Mouse (Mus musculus) right cerebral cortex, adult 2 months (tissue): ENCODE measurements around the gene Eif2b3.
A peak's percentile ranks its signal among the peaks of the same experiment; 100 is the strongest.

ENCODE experiments used
- DNase-seq, 2 experiments: peaks; one replicate each; pipeline ENCODE4 v3.0.0; 2021 to 2022; ENCODE audit warnings: low spot score in 2 of 2

Eif2b3 gene

GRCm38 (mm10) chr4:117019206-117020134 is at the start of gene Eif2b3:
Eif2b3 (plus strand) TSS chr4:117019402.
- DNase-seq = peak; percentile 93 to 94

- no peak for DNase-seq
Observed at GRCm38 (mm10) chr4:116976503-116976902, 42.7 kb upstream of the Eif2b3 start.

- no peak for DNase-seq
Observed at GRCm38 (mm10) chr4:116985681-116986080, 33.5 kb upstream of the Eif2b3 start.

DNA sequence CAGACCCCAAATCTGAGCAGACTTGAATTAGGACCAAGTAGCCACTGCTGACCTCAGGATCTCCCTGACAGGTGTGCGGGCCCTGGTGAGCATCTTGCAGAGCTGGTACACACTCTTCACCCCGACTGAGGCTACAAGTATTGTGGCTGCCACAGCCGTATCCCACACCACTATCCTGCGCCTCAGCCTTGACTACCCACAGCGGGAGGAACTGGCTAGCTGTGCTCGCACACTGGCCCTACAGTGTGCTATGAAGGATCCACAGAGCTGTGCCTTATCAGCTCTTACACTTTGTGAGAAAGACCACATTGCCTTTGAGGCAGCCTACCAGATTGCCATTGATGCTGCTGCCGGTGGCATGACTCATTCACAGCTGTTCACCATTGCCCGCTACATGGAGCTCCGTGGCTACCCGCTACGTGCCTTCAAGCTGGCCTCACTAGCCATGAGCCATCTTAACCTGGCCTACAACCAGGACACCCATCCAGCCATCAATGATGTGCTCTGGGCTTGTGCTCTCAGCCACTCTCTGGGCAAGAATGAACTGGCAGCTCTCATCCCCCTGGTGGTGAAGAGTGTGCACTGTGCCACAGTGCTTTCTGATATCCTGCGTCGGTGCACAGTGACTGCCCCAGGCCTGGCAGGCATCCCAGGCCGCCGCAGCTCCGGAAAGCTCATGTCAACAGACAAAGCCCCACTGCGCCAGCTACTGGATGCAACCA is 32.6 kb upstream of the Eif2b3 start:
- peak; percentile 61 to 72 for DNase-seq

GRCm38 (mm10) chr4:116987122-116987456 is 32.1 kb upstream of the Eif2b3 start:
- no peak for DNase-seq

DNA sequence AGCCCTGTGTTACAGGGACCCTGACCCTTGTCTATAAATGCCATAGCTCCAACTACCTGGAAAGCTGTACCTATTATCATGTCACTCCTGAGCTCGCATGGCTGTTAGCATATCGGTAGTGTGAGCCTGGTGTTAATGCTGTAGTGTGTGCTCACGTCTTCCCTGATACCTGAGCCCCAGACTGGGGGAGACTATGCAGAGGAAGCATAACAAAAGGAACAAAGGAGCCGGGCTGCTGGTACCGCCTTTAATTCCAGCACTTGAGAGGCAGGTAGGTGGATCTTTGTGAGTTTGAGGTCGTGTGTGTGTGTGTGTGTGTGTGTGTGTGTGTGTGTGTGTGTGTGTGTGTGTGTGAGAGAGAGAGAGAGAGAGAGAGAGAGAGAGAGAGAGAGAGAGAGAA is 29.5 kb upstream of the Eif2b3 start:
- DNase-seq = no peak

- DNase-seq = peak; percentile 91
Observed at GRCm38 (mm10) chr4:116991366-116991765, 27.8 kb upstream of the Eif2b3 start.

GRCm38 (mm10) chr4:116993672-116994621 is 25.3 kb upstream of the Eif2b3 start, which contains the start of gene Urod:
Urod (minus strand) TSS chr4:116994413.
- DNase-seq = peak; percentile 95

- peak; percentile 60 to 71 for DNase-seq
Observed at GRCm38 (mm10) chr4:116995131-116995797, 23.9 kb upstream of the Eif2b3 start, which contains the start of gene Hectd3. Hectd3 (plus strand) TSS chr4:116995317.

- DNase-seq = peak in 1 of 2 experiments; percentile 30
Observed at GRCm38 (mm10) chr4:116995798-116996135, 23.4 kb upstream of the Eif2b3 start.

- no peak for DNase-seq
Observed at GRCm38 (mm10) chr4:116999513-117000154, 19.6 kb upstream of the Eif2b3 start.

GRCm38 (mm10) chr4:117001957-117002356 is 17.2 kb upstream of the Eif2b3 start:
- DNase-seq = no peak

DNA sequence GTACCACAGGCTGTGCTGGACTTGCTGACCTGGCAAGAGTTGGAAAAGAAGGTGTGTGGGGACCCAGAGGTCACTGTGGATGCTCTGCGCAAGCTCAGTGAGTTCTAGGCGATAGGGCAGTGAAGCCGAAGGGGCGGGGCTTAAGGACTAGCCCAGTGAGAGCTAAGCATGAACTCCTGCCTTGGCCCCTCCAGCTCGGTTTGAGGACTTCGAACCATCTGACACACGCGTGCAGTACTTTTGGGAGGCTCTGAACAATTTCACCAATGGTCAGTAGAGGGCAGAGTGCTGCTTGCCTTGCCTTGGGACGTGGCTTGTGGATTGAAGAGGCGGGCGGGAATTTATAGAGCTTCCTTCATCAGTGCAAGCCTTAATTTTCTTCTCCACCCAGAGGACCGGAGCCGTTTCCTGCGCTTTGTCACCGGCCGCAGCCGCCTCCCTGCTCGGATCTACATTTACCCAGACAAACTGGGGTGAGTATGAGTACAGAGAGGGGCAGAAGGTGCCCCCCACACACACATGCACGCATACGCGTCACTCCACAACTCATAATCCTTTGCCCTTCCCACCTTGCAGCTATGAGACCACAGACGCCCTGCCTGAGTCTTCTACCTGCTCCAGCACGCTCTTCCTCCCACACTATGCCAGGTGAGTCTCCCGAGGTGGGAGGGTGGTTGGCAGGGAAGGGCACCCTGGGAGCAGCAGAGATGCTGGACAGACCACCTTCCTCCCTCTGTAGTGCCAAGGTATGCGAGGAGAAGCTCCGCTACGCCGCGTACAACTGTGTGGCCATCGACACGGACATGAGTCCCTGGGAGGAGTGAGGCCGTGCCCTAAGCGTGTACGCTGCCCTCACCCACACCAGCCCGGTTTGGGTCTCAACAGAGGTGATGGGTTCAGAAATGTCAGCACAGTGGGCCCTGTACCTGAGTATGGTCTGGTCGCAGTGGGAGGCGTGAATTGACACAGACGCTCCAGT is 16.4 kb upstream of the Eif2b3 start:
- DNase-seq = peak; percentile 68 to 78

DNA sequence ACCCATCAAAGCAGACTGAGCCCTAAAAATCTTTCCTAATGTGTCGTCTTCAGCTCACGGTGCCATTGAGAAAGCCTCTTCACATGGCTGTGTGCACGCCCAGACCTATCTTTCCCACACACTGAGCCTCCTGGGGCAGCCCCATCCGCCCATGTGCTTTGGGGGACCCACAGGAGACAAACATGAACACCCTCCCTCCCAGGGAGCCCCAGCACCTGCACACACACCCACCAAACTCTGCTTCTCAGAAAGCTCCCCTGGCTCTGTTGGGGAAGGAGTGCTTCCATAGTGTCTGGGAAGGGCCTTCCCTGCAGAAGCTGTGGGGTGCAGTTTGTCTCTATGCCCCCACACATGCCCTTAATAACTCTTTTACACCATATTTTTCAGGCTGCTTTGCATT is 14.6 kb upstream of the Eif2b3 start:
- no peak for DNase-seq

- no peak for DNase-seq
Observed at GRCm38 (mm10) chr4:117005611-117006400, 13.4 kb upstream of the Eif2b3 start.

DNA sequence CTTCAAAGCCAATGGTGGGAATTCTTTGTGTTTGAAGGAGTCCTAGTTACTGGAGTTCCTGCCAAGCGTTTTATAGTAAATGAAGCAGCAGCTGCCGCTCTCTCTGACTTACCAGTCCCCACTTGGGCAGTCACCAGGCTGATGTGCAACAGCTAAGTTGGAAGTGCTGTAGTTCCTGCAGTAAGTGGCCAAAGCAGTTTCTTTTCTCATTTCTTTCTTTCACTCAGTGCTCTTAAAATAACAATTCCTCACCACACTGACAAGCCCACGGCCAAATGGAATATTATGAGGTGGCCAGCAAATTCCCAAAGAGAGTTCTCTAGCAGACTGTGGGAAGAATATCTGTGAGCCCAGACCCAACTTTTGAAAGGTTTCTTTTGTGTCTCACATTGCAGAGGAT is 12.1 kb upstream of the Eif2b3 start:
- DNase-seq = no peak

GRCm38 (mm10) chr4:117010231-117010630 is 9.0 kb upstream of the Eif2b3 start:
- no peak for DNase-seq

- DNase-seq = no peak
Observed at GRCm38 (mm10) chr4:117013596-117013995, 5.6 kb upstream of the Eif2b3 start.
